Mouse (Mus musculus) embryo, embryonic 11.5 days (tissue): ENCODE data around the gene Gm28048.

Experiments used
- DNase-seq: peaks from one replicate; pipeline ENCODE4 v3.0.0-alpha.2; 2012; ENCODE audit warnings: low read depth, low spot score

The Gm28048 gene

DNA sequence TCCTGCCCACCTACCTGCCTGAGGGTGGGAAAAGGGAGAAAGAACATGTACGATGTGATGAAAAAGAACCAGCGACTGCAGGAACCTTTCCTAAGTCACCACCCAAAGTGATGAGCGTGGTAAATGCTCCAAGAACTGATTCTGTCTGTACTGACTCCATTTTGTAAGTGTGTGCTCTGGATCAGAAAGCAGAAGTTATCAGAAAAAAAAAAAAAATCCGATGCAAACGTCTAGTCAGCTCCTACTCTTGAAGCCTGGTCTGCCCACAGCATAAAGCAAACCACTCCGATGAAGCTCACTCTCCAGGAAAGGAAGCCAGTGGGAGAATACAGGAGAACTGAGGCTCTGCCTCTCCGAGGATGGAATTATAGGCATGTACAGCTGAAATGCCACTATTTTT is 29.2 kb downstream of the Gm28048 start:
- DNase-seq, result no peak

DNA sequence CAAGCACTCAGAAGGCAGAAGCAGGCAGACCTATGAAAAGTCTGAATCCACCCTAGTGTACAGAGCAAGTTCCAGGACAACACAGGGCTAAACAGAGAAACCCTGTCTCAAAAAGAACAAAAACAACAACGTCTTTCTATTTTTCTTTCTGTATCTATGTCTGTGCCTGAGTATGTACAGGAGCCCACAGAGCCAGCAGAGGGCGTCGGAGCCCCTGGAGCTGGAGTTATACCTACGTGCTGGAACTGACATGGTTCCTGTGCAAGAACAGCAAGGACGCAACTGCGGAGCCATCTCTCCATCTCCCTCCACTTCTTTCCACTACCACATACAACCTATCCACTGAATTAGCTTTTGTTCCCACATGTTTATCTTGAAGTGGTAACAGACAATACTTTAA is 31.8 kb downstream of the Gm28048 start:
- no peak for DNase-seq

DNA sequence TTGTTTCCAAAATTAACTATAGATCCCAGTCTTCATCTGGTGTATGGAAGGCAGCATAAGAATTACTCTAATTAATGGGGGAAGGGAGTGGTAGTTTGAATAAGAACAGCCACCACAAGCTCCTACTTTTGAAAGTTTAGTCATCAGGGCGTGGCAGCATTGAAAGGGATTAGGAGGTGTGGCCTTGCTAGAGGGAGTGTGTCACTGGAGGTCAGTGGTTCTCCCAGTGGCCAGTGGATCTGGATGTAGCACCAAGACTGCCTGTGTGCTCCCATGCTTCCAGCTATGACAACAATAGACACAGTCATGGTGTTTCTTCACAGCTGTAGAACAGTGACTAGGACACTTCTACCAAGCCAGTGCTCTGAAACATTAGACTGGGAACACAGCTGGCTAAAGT is 32.8 kb downstream of the Gm28048 start:
- DNase-seq, result no peak

DNA sequence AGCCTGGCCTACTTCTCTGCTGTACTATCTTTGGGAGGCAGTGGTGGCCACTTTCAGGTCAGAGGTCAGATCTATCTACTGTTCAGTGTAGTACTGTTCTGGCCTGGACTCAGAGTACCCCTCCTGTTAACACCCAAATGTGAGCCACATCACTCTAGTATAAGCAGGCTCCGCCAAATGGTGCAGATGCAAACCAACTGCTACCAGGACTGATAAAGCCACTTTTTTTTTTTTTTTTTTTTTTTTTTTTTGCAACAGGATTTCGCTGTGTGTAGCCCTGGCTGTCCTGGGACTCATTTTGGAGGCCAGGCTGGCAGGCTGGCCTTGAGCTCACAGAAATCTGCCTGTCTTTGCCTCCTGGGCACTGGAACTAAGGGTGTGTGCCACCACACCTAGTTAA is 42.9 kb downstream of the Gm28048 start:
- no peak for DNase-seq

DNA sequence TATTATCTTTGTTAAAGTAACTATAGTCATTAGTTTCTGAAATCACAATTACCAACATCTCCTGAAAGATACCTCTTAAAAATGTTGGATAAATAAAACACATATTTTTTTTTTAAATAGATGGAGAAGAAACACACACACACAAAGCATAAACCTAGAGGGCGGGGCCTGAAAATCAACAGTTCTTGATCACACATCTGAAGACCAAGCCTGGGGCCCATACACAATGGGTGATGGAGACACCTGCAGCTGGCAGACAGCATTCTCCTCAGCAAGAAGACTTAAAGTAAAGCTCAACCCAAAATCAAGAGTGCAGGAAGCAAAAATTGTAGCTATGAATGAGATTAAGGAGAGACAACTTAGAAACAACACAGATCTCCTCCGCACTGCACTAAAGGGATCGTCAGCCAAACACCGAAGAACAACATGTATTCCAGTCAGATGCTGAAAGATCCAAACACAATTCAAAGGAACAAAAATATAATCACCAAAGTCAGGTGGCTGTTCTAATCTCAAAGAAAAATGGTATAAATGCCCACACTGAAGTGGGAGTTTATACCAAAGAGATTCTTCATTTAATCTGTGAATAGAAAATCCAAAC is 44.1 kb downstream of the Gm28048 start:
- DNase-seq, result no peak

DNA sequence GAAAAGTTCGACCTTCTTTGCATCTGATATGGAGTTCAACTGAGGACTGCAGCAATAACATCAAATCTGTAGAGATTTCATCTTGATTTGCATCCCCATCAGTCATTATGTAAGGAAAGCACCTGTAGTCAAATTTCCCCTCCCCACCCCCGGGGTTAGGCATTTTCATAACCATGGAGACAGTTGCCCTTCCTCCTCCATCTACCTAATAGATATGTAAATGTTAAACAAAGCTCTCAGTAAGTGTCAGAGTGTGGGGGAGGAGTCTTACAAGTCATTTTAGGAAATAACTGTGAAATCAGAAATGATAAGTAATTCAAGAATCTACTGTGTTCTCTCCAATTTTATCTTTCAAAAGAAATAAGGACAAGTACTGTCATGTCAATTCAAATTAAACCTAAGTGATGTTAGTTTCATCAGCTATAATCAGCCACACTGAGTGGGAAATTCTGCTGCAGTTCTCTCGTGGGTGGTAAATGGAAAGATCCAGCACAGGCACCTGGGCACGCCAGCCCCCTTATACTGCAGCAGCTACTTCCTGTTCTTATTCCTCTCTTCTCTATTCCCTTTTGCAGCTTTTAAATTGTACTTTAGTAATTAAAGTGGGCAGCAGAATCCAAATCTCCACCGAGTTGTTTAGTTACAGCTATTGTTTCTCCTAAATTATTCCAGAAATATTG is 45.3 kb downstream of the Gm28048 start:
- no peak for DNase-seq

DNA sequence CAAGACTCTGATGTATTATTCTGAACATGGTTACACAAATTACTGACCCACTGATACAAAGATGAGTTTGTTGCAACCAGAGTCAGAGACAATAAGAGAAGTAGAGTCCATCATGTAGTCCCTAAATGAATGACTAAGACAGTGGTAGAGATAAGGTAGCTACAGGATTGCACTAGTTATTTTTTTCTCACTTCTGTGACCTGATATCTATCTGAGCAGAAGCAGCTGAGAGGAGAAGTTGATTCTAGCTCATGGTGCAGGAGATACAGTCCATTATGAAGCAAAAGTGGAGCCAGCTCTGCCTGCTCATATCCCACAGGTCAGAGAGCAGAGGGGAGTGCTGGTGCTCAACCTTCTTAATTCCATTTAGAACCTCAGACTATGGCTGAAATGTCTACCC is 49.7 kb downstream of the Gm28048 start:
- no peak for DNase-seq

DNA sequence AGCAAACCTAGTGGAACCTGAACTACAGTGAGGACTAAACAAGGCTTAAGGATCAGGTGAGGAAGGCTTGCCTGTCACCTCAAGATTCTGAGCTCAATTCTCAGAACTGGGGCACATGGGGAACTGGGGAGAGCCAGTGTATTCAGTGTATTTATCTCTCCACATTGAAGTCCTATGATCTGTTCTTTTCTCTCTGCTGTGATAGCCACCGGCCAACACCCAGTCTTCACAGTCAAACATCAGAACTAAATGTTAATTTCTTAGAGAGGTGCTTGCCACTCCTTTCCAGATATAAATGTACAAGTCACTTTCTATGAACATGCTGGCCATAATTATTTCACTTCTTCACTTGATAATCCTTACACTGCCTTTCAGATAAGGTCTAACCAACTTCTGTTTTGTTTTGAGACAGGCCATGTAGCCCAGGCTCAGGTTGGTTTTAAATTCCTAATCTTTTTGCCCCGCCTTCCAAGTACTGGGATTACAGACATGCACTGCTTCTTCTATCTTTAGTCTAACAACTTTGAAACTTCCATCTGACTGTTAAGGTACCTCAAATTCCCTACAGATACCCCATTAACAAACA is 50.5 kb downstream of the Gm28048 start:
- DNase-seq, result no peak

DNA sequence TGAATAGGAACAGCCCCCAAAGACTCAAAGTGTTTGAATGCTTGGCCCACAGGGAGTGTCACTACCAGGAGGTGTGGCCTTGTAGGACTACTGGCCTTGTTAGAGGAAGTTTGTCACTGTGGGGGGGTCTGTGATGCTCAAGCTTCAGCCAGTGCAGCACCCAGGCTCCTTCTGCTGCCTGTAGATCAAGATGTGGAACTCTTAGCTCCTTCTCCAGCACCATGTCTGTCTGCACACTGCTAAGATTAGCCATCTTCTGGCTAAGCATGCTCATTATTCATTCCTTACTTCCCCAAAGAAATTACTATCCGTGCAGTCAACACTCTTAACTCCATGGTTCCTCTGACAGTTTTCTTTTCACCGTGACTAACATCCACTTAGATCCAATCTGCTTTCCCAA is 51.8 kb downstream of the Gm28048 start:
- no peak for DNase-seq

DNA sequence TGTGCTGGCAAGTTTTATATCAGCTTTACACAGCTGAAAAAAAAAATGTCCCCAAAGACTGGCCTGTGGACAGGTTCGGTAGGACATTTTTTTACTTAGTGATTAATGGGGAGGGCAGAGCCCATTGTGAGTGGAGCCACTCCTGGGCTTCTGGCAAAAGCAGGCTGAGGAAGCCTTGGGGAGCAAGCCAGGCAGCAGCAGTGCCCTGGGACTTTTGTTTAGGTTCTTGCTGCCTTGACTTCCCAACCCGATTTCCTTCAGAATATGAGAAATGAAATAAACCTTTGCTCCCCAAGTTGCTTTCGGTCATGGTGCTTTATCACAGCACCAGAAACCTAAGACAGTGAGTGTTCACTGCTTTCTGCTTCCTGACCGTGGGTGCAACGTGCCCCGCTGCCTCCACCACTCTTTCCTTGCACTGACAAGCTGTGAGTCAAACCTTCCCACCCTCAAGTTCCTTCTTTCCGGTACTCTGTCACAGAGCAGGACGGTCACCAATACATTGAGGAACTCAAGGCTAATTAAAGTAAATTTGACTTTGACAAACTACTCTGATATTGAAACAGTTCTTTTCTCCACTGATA is 53.2 kb downstream of the Gm28048 start:
- no peak for DNase-seq

DNA sequence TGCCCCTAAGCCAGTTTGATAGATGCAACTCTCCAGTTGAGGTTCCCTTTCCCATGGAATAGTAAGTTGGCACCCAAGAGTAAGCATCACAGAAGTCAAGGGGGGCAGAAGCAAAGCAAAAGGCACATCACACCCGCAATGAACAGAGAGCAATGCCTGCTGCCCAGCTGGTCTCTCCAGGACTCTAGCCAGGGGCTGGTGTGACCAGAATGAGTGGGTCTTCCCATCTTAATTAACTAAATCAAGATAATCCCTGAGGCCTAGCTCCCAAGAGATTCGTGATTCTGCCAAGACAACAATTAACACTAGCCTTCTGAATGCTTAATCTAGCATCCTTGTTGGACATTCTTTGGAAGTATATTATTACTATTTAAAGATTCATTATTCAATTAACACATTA is 58.3 kb downstream of the Gm28048 start:
- DNase-seq, result no peak

DNA sequence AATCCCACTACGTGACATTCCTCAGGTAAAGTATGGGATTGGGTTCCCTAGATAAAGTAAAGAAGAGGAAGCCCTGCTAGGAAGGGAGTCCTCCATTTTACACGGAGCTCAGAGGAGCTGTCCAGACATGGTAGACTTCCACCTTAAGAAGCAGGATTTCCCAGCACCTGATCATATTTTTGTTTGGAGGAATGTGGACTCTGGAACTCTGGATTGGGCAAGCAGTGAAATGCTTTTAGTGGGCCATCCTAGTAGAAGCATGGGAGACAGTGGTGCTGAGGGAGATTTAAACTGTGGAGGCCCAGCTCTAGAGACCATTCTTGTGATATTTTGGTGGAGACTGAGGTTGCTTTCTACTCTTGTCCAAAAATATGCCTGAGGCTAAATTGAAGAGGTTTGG is 59.3 kb downstream of the Gm28048 start:
- no peak for DNase-seq

DNA sequence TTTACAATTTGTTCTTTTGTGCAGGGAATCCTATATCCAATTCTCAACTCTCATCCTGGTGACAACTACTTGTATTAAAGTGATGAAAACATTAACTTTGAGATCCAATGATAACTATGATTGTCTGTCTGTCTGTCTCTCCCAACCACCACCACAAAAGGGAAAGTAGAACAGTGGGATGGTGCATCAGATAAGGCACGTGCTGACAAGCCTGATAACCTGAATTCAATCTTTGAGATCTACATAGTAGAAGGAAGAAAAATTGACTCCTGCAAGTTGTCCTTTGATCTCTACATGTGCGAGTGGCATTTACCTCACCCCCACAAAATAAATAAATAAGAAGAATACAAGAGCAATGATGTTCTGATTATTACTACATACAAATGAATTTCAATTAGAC is 62.6 kb downstream of the Gm28048 start:
- no peak for DNase-seq

DNA sequence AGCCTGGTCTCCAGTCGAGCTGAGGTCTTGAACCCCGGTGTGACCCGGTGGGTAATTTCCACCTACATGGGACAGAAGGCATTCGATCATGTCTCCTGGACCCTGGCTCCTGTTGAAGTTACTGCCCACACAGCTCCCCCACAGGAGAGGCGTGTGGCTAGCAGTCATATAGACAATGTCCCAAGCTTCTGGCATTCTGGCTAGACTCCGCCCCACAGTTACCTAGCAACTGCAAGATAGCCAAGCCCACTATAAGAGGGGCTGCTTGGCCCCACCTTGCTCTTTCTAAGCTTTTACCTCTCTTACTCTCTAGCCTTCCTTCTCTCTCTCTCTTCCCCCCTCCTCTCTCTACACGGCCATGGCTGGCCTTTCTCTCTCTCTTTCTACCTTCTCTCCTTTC is 64.1 kb downstream of the Gm28048 start:
- no peak for DNase-seq

DNA sequence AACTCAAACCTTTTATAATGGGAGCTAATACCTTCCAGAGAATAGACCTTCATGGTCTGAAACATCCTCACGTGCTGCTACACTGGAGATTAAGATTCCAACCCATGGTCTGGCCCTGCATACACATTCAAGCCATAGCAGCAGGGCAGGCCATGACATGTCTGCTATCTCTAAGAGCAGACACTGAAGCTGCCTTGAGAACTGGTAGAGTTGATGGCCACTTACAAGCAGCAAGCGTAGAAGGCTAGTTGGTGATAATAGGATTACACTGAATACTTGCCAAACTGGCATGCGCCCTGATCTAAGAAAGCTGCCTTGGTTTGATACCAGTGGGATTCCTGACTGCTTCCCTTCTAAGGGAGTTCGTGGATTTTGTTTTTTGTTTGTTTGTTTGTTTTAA is 68.1 kb downstream of the Gm28048 start:
- no peak for DNase-seq

DNA sequence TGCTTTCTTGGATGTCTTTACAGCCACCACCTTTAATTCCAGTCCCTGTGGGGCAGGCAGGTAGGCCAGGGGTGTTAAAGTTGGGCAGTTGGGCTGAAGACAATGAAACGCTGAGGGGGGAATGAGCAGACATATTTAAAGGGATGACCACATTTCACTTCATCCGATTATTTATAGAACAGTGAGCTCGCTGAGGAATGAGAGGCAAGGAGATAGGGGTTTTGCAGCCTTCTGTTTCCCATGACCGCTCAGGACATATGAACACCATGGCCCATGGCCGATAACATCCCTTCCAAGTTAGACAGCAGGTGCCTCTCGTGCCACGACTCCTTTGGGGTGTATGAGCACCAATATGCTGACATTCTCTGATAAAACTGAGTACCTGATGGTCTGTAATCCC is 70.1 kb downstream of the Gm28048 start:
- DNase-seq, result no peak

DNA sequence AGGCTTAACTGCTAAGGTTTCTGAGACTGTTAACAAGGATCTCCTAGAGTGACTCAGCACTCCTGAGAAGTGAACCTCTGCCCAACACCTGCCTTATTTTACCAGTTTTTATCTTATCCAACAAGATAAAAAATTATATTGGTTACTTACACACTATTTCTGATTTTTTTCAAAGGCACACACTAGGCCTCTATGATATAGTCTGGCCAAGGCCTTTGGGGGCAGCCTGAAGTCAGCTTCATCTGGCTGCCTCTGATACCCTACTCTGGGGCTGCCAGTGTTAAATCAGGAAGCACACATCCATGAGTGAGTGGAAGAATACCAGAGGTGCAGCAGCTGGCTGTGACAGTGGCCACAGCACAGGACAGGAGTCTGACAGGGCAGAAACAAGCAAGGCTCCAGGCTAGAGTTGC is 75.4 kb downstream of the Gm28048 start:
- DNase-seq, result no peak

DNA sequence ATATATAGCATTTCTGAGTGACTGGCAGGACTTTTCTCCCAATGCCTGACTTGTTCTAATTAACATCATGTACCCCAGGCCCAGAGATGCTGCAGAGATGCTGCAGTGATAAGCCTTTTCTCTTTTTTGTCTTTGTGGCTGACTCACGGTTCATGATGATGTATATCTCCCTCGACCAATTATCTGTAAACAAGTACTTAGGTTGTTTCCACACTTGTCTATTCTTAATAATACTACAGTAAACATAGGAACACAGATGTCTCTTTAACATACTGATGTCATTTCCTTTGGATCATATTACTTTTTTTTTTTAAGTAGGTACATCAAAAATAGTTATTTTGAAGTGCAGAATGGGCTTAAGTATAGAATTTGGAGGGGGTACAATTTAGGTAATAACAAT is 79.0 kb downstream of the Gm28048 start:
- no peak for DNase-seq

DNA sequence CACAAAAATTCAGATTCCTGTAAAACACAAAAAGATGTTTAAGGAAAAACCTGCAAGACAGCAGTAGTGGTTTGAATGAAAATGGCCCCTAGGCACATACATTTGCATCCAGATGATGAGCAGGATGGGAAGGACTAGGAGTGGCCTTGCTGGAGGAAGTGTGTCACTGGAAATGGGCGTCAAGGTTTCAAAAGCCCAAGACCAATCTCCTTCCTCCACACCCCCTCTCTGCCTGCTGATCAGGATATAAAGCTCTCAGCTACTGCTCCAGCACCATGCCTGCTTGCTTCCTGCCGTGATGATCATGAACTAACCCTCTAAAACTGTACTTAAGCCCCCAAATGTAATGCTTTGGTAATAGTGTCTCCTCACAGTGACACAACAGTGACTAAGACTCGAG is 81.8 kb downstream of the Gm28048 start:
- DNase-seq, result no peak

DNA sequence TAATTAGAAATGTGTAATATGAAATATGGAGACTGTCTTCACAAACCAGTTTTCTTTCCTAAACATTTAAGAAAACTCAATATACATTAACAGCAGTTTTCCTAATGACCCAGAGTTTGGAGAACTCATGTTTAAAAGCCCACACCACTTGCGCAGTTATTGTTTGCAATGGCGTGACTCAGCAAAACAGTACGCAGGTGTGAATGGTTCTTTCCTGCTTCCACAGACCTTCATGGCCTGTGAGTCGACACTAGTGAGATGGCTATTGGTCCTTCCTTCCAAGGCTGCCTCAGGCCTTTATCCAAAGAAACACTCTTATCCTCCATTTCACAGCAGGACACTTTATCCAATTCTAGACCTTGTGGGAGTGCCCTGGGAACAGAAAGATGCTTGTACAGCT is 84.2 kb downstream of the Gm28048 start:
- no peak for DNase-seq

DNA sequence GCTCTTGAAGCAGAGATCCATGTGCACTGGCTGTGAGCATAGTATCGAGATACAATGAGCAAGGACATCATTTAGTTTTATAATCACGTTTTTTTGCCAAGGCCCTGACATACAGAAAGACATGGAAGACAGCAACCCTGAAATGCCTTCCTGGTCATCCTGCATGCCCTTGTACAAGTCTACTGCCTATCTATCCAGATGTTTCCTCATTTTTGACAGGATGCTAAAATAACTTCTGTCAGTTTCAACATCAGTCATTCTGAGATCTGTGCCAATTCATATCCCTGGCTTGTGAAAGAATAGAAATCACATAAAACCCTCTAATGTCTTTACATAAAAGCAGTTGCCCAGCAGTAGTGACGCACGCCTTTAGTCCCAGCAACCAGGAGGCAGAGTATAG is 84.8 kb downstream of the Gm28048 start:
- DNase-seq, result no peak

DNA sequence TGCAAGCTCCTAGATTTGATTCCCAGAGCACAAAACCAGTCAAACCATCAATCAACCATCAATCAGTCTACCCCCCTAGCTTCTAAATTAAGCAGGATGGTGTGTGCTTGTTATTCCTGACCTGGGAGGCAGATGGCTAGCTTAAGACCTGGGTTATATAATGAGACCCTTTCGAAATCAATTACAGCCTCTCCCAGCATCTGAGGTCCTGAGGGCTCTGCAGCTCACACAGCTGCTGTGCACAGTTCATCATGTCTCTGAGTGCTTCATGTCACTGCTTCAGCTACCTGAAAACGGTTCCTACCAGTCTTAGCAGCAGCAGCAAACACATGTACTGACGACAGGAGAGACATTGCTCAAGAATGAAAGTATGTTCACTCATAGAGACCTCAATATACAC is 88.8 kb downstream of the Gm28048 start:
- no peak for DNase-seq

DNA sequence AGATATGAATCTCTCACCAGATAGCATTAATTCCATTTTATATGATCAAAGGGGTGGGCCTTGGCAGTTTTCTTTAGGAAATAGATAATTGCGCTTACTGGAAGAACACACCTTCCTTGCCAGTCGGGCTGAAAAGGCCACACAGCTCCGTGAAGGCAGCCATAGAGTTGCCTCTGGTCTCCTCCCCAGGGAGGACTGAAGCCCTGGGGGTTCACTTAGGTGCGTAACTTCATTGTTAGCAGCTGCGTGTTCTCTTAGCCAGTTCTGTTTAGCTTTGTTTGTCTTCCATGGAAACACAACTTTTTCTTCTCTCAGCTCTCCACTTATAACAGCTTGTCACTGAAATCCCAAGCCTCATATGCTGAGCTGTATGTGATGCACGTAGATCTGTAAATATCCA is 89.4 kb downstream of the Gm28048 start:
- DNase-seq, result no peak
